Mouse (Mus musculus): ENCODE measurements around the gene Cdc42bpg.

- TF ChIP-seq CTCF (IDR thresholded peaks at IDR 0.05; ENCODE audit: insufficient read depth, low read length) (0 out of 2 replicates have a peak, but pooled peaks have one; percentile 11), POLR2A (IDR thresholded peaks at IDR 0.05; ENCODE audit: borderline replicate concordance, extremely low read depth, low read depth, low read length) (no peak)
Measured at GRCm38 (mm10) chr19:6267306-6268169, 38.7 kb upstream of the Cdc42bpg start.
